Mouse (Mus musculus): ENCODE data around the gene Fgd3. TPM values are rescaled to one million over a fixed set of nuclear protein-coding genes. Genes with fewer than 3 reads are reported as not detected.

The Fgd3 gene
- polyA plus RNA-seq, 1 experiment, result not detected

- no peak for TF ChIP-seq CTCF (IDR thresholded peaks at IDR 0.05; ENCODE audit: insufficient read depth, low read depth, low read length)
- no peak for TF ChIP-seq POLR2A (IDR thresholded peaks at IDR 0.05; ENCODE audit: insufficient read depth, low read depth, low read length)
- WGBS, result 16% methylated on average over 9 of the region's 9 CpGs
- no peak overlapping the region for H3K4me3 ChIP-seq (ENCODE audit: insufficient read depth, low read depth, low read length)
- peaks cover 21% of the 10 kb centered on the region for H3K4me1 ChIP-seq (ENCODE audit: control insufficient read depth, insufficient read depth, low read length)
- H3K27ac ChIP-seq (ENCODE audit: insufficient read depth, low read depth, low read length), result peak overlapping the region; percentile 68
Observed at GRCm38 (mm10) chr13:49316386-49317162, 3.5 kb downstream of the Fgd3 start.

- Histone ChIP-seq H3K4me1 (ENCODE audit: control insufficient read depth, insufficient read depth, low read length) (peaks cover 10% of the 10 kb centered on the region), H3K27ac (ENCODE audit: insufficient read depth, low read depth, low read length) (no peak overlapping the region), H3K4me3 (ENCODE audit: insufficient read depth, low read depth, low read length) (no peak overlapping the region)
- 86% methylated on average over 7 of the region's 7 CpGs for WGBS
- TF ChIP-seq CTCF (IDR thresholded peaks at IDR 0.05; ENCODE audit: insufficient read depth, low read depth, low read length), result no peak
- TF ChIP-seq POLR2A (IDR thresholded peaks at IDR 0.05; ENCODE audit: insufficient read depth, low read depth, low read length), result no peak
Observed at GRCm38 (mm10) chr13:49311642-49312041, 8.5 kb downstream of the Fgd3 start.

GRCm38 (mm10) chr13:49309501-49309900 is 10.6 kb downstream of the Fgd3 start:
- Histone ChIP-seq H3K4me3 (ENCODE audit: insufficient read depth, low read depth, low read length) (no peak overlapping the region), H3K27ac (ENCODE audit: insufficient read depth, low read depth, low read length) (no peak overlapping the region), H3K4me1 (ENCODE audit: control insufficient read depth, insufficient read depth, low read length) (peaks cover 6% of the 10 kb centered on the region; the same call in 1 of the 2 replicates)
- 96% methylated on average over 1 of the region's 1 CpGs for WGBS
- TF ChIP-seq CTCF (IDR thresholded peaks at IDR 0.05; ENCODE audit: insufficient read depth, low read depth, low read length) (no peak), POLR2A (IDR thresholded peaks at IDR 0.05; ENCODE audit: insufficient read depth, low read depth, low read length) (no peak)

- no peak overlapping the region for H3K27ac ChIP-seq (ENCODE audit: insufficient read depth, low read depth, low read length)
- peaks cover 6% of the 10 kb centered on the region; the same call in 1 of the 2 replicates for H3K4me1 ChIP-seq (ENCODE audit: control insufficient read depth, insufficient read depth, low read length)
- no peak for TF ChIP-seq POLR2A (IDR thresholded peaks at IDR 0.05; ENCODE audit: insufficient read depth, low read depth, low read length)
- TF ChIP-seq CTCF (IDR thresholded peaks at IDR 0.05; ENCODE audit: insufficient read depth, low read depth, low read length), result no peak
- peak overlapping the region; percentile 18; the same call in 1 of the 2 replicates for H3K4me3 ChIP-seq (ENCODE audit: insufficient read depth, low read depth, low read length)
- 87% methylated on average over 16 of the region's 16 CpGs for WGBS
Observed at GRCm38 (mm10) chr13:49308861-49309403, 11.2 kb downstream of the Fgd3 start.

- H3K27ac ChIP-seq (ENCODE audit: insufficient read depth, low read depth, low read length), result no peak overlapping the region
- no peak for TF ChIP-seq POLR2A (IDR thresholded peaks at IDR 0.05; ENCODE audit: insufficient read depth, low read depth, low read length)
- no peak for TF ChIP-seq CTCF (IDR thresholded peaks at IDR 0.05; ENCODE audit: insufficient read depth, low read depth, low read length)
- peaks cover 6% of the 10 kb centered on the region; the same call in 1 of the 2 replicates for H3K4me1 ChIP-seq (ENCODE audit: control insufficient read depth, insufficient read depth, low read length)
- WGBS, result 94% methylated on average over 4 of the region's 4 CpGs
- no peak overlapping the region for H3K4me3 ChIP-seq (ENCODE audit: insufficient read depth, low read depth, low read length)
Observed at GRCm38 (mm10) chr13:49308206-49308605, 11.9 kb downstream of the Fgd3 start.

- TF ChIP-seq POLR2A (IDR thresholded peaks at IDR 0.05; ENCODE audit: insufficient read depth, low read depth, low read length) (no peak), CTCF (IDR thresholded peaks at IDR 0.05; ENCODE audit: insufficient read depth, low read depth, low read length) (no peak)
- Histone ChIP-seq H3K4me3 (ENCODE audit: insufficient read depth, low read depth, low read length) (no peak overlapping the region), H3K27ac (ENCODE audit: insufficient read depth, low read depth, low read length) (peak overlapping the region; percentile 20; the same call in 1 of the 2 replicates), H3K4me1 (ENCODE audit: control insufficient read depth, insufficient read depth, low read length) (peaks cover 6% of the 10 kb centered on the region; the same call in 1 of the 2 replicates)
- 54% methylated on average over 10 of the region's 10 CpGs for WGBS
Observed at GRCm38 (mm10) chr13:49307311-49307969, 12.7 kb downstream of the Fgd3 start.

- Histone ChIP-seq H3K4me3 (ENCODE audit: insufficient read depth, low read depth, low read length) (no peak overlapping the region), H3K4me1 (ENCODE audit: control insufficient read depth, insufficient read depth, low read length) (peaks cover 6% of the 10 kb centered on the region; the same call in 1 of the 2 replicates), H3K27ac (ENCODE audit: insufficient read depth, low read depth, low read length) (peak overlapping the region; percentile 20; the same call in 1 of the 2 replicates)
- TF ChIP-seq POLR2A (IDR thresholded peaks at IDR 0.05; ENCODE audit: insufficient read depth, low read depth, low read length) (no peak), CTCF (IDR thresholded peaks at IDR 0.05; ENCODE audit: insufficient read depth, low read depth, low read length) (no peak)
- WGBS, result 86% methylated on average over 7 of the region's 7 CpGs
Observed at GRCm38 (mm10) chr13:49306771-49307310, 13.3 kb downstream of the Fgd3 start.

GRCm38 (mm10) chr13:49300771-49301170 is 19.3 kb downstream of the Fgd3 start:
- TF ChIP-seq POLR2A (IDR thresholded peaks at IDR 0.05; ENCODE audit: insufficient read depth, low read depth, low read length) (no peak), CTCF (IDR thresholded peaks at IDR 0.05; ENCODE audit: insufficient read depth, low read depth, low read length) (no peak)

More at GRCm38 (mm10) chr13:49300771-49301170, 19.3 kb downstream of the Fgd3 start:
- WGBS, result 80% methylated on average over 1 of the region's 1 CpGs
- Histone ChIP-seq H3K4me1 (ENCODE audit: control insufficient read depth, insufficient read depth, low read length) (peaks cover 10% of the 10 kb centered on the region; the same call in 1 of the 2 replicates), H3K4me3 (ENCODE audit: insufficient read depth, low read depth, low read length) (no peak overlapping the region), H3K27ac (ENCODE audit: insufficient read depth, low read depth, low read length) (no peak overlapping the region)
